Mouse (Mus musculus) naive thymus-derived CD4-positive, alpha-beta T cell, adult 2 months (primary cell): ENCODE results near the gene Akap9.
"Not testable (repeated sequence)": the region's sequence is repeated elsewhere in the genome, so short reads cannot be mapped to it uniquely, and the experiment has no call there.

Experiments
- DNase-seq: peaks from one replicate; pipeline ENCODE4 v3.0.0-alpha.2; 2011; ENCODE audit warnings: low read depth

Akap9 gene

GRCm38 (mm10) chr5:3927801-3928689 is at the start of gene Akap9:
Gene Akap9 (plus strand): TSS chr5:3928054.
- DNase-seq = peak; percentile 65

GRCm38 (mm10) chr5:3886862-3887261 is 41.0 kb upstream of the Akap9 start:
- DNase-seq = peak; percentile 35

- no peak for DNase-seq
Observed at GRCm38 (mm10) chr5:3889201-3889600, 38.7 kb upstream of the Akap9 start.

- peak; percentile 62 for DNase-seq
Observed at GRCm38 (mm10) chr5:3893459-3894293, 34.2 kb upstream of the Akap9 start, which contains the start of gene Mterf1a. Gene Mterf1a (minus strand): TSS chr5:3893933.

GRCm38 (mm10) chr5:3894294-3894619 is 33.6 kb upstream of the Akap9 start:
- DNase-seq = not testable (repeated sequence)

GRCm38 (mm10) chr5:3905471-3905870 is 22.4 kb upstream of the Akap9 start:
- DNase-seq = no peak

- DNase-seq = no peak
Observed at GRCm38 (mm10) chr5:3922350-3922749, 5.5 kb upstream of the Akap9 start.

GRCm38 (mm10) chr5:3926666-3927065 is 1.2 kb upstream of the Akap9 start:
- DNase-seq = peak; percentile 10

- peak; percentile 49 for DNase-seq
Observed at GRCm38 (mm10) chr5:3928690-3929046, 814 bp downstream of the Akap9 start.

- no peak for DNase-seq
Observed at GRCm38 (mm10) chr5:3930760-3931159, 2.9 kb downstream of the Akap9 start.

- DNase-seq = no peak
Observed at GRCm38 (mm10) chr5:3931636-3932035, 3.8 kb downstream of the Akap9 start.

- no peak for DNase-seq
Observed at GRCm38 (mm10) chr5:3933551-3933950, 5.7 kb downstream of the Akap9 start.

- DNase-seq = no peak
Observed at GRCm38 (mm10) chr5:3935266-3935665, 7.4 kb downstream of the Akap9 start.

GRCm38 (mm10) chr5:3935778-3936554 is 8.1 kb downstream of the Akap9 start:
- DNase-seq = no peak

GRCm38 (mm10) chr5:3938905-3939304 is 11.1 kb downstream of the Akap9 start:
- DNase-seq = no peak

- no peak for DNase-seq
Observed at GRCm38 (mm10) chr5:3939335-3939734, 11.5 kb downstream of the Akap9 start.

GRCm38 (mm10) chr5:3941240-3941639 is 13.4 kb downstream of the Akap9 start:
- DNase-seq = no peak

- not testable (repeated sequence) for DNase-seq
Observed at GRCm38 (mm10) chr5:3943169-3943568, 15.3 kb downstream of the Akap9 start.

GRCm38 (mm10) chr5:3952498-3952897 is 24.6 kb downstream of the Akap9 start:
- no peak for DNase-seq

GRCm38 (mm10) chr5:3954541-3954940 is 26.7 kb downstream of the Akap9 start:
- no peak for DNase-seq

- DNase-seq = no peak
Observed at GRCm38 (mm10) chr5:3961286-3961685, 33.4 kb downstream of the Akap9 start.

- DNase-seq = no peak
Observed at GRCm38 (mm10) chr5:3968415-3968814, 40.6 kb downstream of the Akap9 start.
